In the genomic region with DNA sequence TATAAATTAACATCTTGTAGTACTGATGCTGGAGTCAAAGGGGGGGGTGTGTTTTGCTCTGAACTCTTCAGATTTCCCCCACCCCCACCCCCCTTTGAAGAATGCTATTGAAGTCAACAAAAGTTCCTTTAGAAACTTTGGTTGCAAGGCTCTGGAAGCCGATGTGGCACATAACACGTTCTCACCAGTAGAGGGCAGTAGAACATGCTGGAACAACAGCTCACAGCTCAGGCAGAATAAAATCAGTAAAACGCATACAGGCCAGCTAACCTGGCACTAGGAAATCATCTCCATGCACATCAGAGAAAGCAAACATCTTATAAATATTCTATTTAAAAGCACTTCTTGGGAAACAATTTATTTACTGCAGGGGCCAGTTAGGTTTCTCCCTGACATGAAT, we compare ENCODE assay signal across 9 mouse cellular contexts. TPM values are rescaled to one million over a fixed set of nuclear protein-coding genes. Genes with fewer than 3 reads are reported as not detected.
DNase-seq lines count a peak whose midpoint lies in the region; ATAC-seq and TF ChIP-seq lines count a peak whose summit lies in the region.
"Had no signal": no experiment of that assay in that cellular context is flagged by ENCODE, and none has a peak within 500 bp of the region (broad histone marks: within the 10 kb centered on the region; RNA-seq: fewer than 3 reads in every experiment).

No protein-coding gene starts in this region.

- peak; percentile 55 for ATAC-seq in frontal cortex, adult (ENCODE audit: low TSS enrichment)
- ATAC-seq in hindbrain, postnatal 0 days, result peak; percentile 70; the same call in 1 of the 2 replicates
- no peak for ATAC-seq in limb, embryonic 11.5 days (ENCODE audit: insufficient number of reproducible peaks, low FRiP score, low TSS enrichment, low read depth)
- no peak for ATAC-seq in midbrain, postnatal 0 days (ENCODE audit: low FRiP score)

- 0 out of 2 replicates have a peak, but pooled peaks cover 5% of the 10 kb centered on the region for H3K36me3 ChIP-seq in hindbrain, postnatal 0 days (ENCODE audit: insufficient read depth, low read length)
- no peaks in the 10 kb centered on the region for H3K36me3 ChIP-seq in limb, embryonic 11.5 days (ENCODE audit: control insufficient read depth, insufficient read depth, low read length)
- H3K36me3 ChIP-seq in midbrain, postnatal 0 days (ENCODE audit: insufficient read depth, low read length), result peaks cover 9% of the 10 kb centered on the region
- H3K36me3 ChIP-seq: limb, embryonic 12.5 days had no signal

- H3K4me2 ChIP-seq in hindbrain, postnatal 0 days (ENCODE audit: low read depth, low read length), result no peak overlapping the region
- no peak overlapping the region for H3K4me2 ChIP-seq in limb, embryonic 11.5 days (ENCODE audit: low read depth, severe bottlenecking)
- H3K4me2 ChIP-seq in midbrain, postnatal 0 days (ENCODE audit: low read depth, low read length, poor library complexity, severe bottlenecking), result no peak overlapping the region
- H3K4me2 ChIP-seq: limb, embryonic 12.5 days had no signal

- H3K4me1 ChIP-seq in hindbrain, postnatal 0 days (ENCODE audit: insufficient read depth, low read length), result no peaks in the 10 kb centered on the region
- peaks cover under 1% of the 10 kb centered on the region; the same call in 1 of the 2 replicates for H3K4me1 ChIP-seq in limb, embryonic 11.5 days (ENCODE audit: control insufficient read depth, insufficient read depth, low read length)
- H3K4me1 ChIP-seq in midbrain, postnatal 0 days (ENCODE audit: insufficient read depth, low read length), result peaks cover 6% of the 10 kb centered on the region; the same call in 1 of the 2 replicates

- no peaks in the 10 kb centered on the region for H3K27me3 ChIP-seq in hindbrain, postnatal 0 days (ENCODE audit: insufficient read depth, low read length)
- H3K27me3 ChIP-seq in limb, embryonic 11.5 days (ENCODE audit: control insufficient read depth, insufficient read depth, low read length), result no peaks in the 10 kb centered on the region
- H3K27me3 ChIP-seq in midbrain, postnatal 0 days (ENCODE audit: insufficient read depth, low read length), result no peaks in the 10 kb centered on the region

- no peak overlapping the region for H3K27ac ChIP-seq in hindbrain, postnatal 0 days
- H3K27ac ChIP-seq in limb, embryonic 11.5 days (replicated peaks; ENCODE audit: low read depth, low read length), result no peak overlapping the region
- H3K27ac ChIP-seq in midbrain, postnatal 0 days (ENCODE audit: low read depth, low read length), result no peak overlapping the region
- H3K27ac ChIP-seq: limb, embryonic 12.5 days had no signal

- 0% methylated on average over 3 of the region's 3 CpGs for WGBS in hindbrain, postnatal 0 days
- WGBS in limb, embryonic 11.5 days, result 2% methylated on average over 3 of the region's 3 CpGs
- 0% methylated on average over 3 of the region's 3 CpGs for WGBS in midbrain, postnatal 0 days

- no peak overlapping the region for H3K4me3 ChIP-seq in hindbrain, postnatal 0 days (ENCODE audit: low read length)
- H3K4me3 ChIP-seq in limb, embryonic 11.5 days (ENCODE audit: low read depth, low read length), result no peak overlapping the region
- no peak overlapping the region for H3K4me3 ChIP-seq in midbrain, postnatal 0 days (ENCODE audit: low read depth, low read length)
- H3K4me3 ChIP-seq: limb, embryonic 12.5 days had no signal

- H3K9ac ChIP-seq in hindbrain, postnatal 0 days (replicated peaks; ENCODE audit: low read length), result no peak overlapping the region
- no peak overlapping the region for H3K9ac ChIP-seq in limb, embryonic 11.5 days (ENCODE audit: low read length)
- no peak overlapping the region for H3K9ac ChIP-seq in midbrain, postnatal 0 days (replicated peaks; ENCODE audit: low read length, poor library complexity, severe bottlenecking)
- H3K9ac ChIP-seq: limb, embryonic 12.5 days had no signal

- TF ChIP-seq CTCF in hindbrain, postnatal 0 days (IDR thresholded peaks at IDR 0.05; ENCODE audit: low read depth), result peak; percentile 93
- peak; percentile 95 for TF ChIP-seq CTCF in midbrain, postnatal 0 days (IDR thresholded peaks at IDR 0.05)

- H3K9me3 ChIP-seq in hindbrain, postnatal 0 days (ENCODE audit: low read length), result no peaks in the 10 kb centered on the region
- no peaks in the 10 kb centered on the region for H3K9me3 ChIP-seq in limb, embryonic 11.5 days (ENCODE audit: control insufficient read depth, low read length)
- no peaks in the 10 kb centered on the region for H3K9me3 ChIP-seq in midbrain, postnatal 0 days (ENCODE audit: low read length)
- H3K9me3 ChIP-seq: limb, embryonic 12.5 days had no signal

- peak; percentile 51 for DNase-seq in urinary bladder, postnatal 25 days (ENCODE audit: low spot score)
- no peak for DNase-seq in urinary bladder, adult 2 months (ENCODE audit: low spot score)
- DNase-seq in cerebellum, adult 8-10 months, result peak; percentile 63
- peak; percentile 92 for DNase-seq in hindbrain, postnatal 0 days (ENCODE audit: low spot score)
- DNase-seq in limb, embryonic 11.5 days (ENCODE audit: low spot score), result peak; percentile 78
- DNase-seq in midbrain, postnatal 0 days (ENCODE audit: low spot score), result peak; percentile 90
- DNase-seq in telencephalon, adult 2 months (ENCODE audit: low read depth, low spot score), result peak; percentile 75

RNA-seq across cellular contexts. Expression of a gene that starts 50.5 kb away (rescaled TPM):
- polyA plus RNA-seq in urinary bladder, adult 2 months (2012; rRNA removed), result 54.3 and 84.8 TPM in 2 replicates
- total RNA-seq in hindbrain, postnatal 0 days (2014; rRNA removed), result 6.0 and 6.6 TPM in 2 replicates
- 3.5 and 3.6 TPM in 2 replicates for polyA plus RNA-seq in hindbrain, postnatal 0 days (2015; fragmentation: Nextera tagmentation; extraction: Ambion mirVana)
- polyA plus RNA-seq in limb, embryonic 11.5 days (2014; fragmentation: Nextera tagmentation; extraction: Ambion mirVana), result 10.1 and 10.6 TPM in 2 replicates
- 8.0 and 8.5 TPM in 2 replicates for total RNA-seq in midbrain, postnatal 0 days (2014; rRNA removed)
- 3.4 and 3.6 TPM in 2 replicates for polyA plus RNA-seq in midbrain, postnatal 0 days (2015; fragmentation: Nextera tagmentation; extraction: Ambion mirVana)

Comparison
In these comparisons a context has a peak if more than half of its experiments do, and no peak if none do; other contexts are left out.
1. ATAC-seq: peak in frontal cortex, adult (single experiment) and hindbrain, postnatal 0 days (single experiment); none in limb, embryonic 11.5 days (single experiment) and midbrain, postnatal 0 days (single experiment).